Mouse (Mus musculus): Measurements from ENCODE around the gene Zyg11b. TPM values are rescaled to one million over a fixed set of nuclear protein-coding genes. Genes with fewer than 3 reads are reported as not detected.
A peak's percentile ranks its signal among the peaks of the same experiment; 100 is the strongest.

Zyg11b gene
- total RNA-seq, 2 experiments from 2014 or later, result 23.8 to 27.8 TPM

GRCm38 (mm10) chr4:108196277-108196855 lies 104.5 kb downstream of the Zyg11b start:
- DNase-seq (ENCODE audit: low spot score in 2 of 2), result peak in 1 of 2 experiments; percentile 14

GRCm38 (mm10) chr4:108192821-108193323 lies 108.0 kb downstream of the Zyg11b start:
- no peak for DNase-seq (ENCODE audit: low spot score in 2 of 2)

DNA sequence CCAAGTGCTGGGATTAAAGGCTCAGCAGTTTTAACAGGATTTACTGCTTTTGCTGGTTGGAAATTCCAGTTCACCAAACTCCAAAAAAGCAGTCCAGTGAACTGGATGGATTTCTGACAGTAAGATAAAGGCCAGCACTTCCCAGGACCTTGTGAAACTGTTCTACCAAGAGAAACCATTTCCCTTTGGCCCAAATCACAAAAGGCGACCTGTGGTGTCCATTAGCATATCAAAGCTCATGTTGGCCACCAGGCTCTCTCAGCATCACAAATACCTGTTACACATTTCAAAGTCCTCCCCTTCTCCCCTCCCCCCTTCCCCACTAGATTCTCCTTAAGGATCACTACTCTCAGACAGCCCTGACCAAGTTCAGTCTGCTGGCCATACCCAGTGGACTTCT lies 118.6 kb downstream of the Zyg11b start:
- DNase-seq (ENCODE audit: low spot score in 2 of 2), result no peak

Other genes with a start within 250 kb of the Zyg11b start
- 1 to 10 TPM; 5.9 to 9.8 TPM for gene Podn, start 204.7 kb downstream of the Zyg11b start, total RNA-seq (2021)
- 100 to 1,000 TPM in 1 of 2 experiments, 10 to 100 TPM in 1; 96.9 to 111 TPM for gene Scp2, start 156.1 kb downstream of the Zyg11b start, total RNA-seq (2021)
- gene Echdc2, start 135.7 kb downstream of the Zyg11b start, total RNA-seq (2021), result 1 to 10 TPM; 3.4 to 5.0 TPM
- not detected for gene Zyg11a, start 83.0 kb downstream of the Zyg11b start, total RNA-seq (2021)
- 10 to 100 TPM; 23.1 to 31.3 TPM for gene Coa7, start 27.0 kb upstream of the Zyg11b start, total RNA-seq (2021)
- gene Shisal2a, start 82.3 kb upstream of the Zyg11b start, total RNA-seq (2021), result not detected
- 10 to 100 TPM; 38.8 to 41.9 TPM for gene Gpx7, start 105.9 kb upstream of the Zyg11b start, total RNA-seq (2021)
- gene Tut4, start 158.3 kb upstream of the Zyg11b start, total RNA-seq (2021), result 10 to 100 TPM; 39.6 to 42.8 TPM